Mouse (Mus musculus) lung, embryonic 16.5 days (tissue): ENCODE data around the gene Tor1b. TPM values are rescaled to one million over a fixed set of nuclear protein-coding genes. Genes with fewer than 3 reads are reported as not detected.
"Not testable (repeated sequence)": the region's sequence is repeated elsewhere in the genome, so short reads cannot be mapped to it uniquely, and the experiment has no call there.

Experiments
- ATAC-seq: fragments of 200-750 bp; cut with Nextera tagmentation; 2 replicates; pipeline ENCODE4 v1.8.0; 2017; ENCODE audit warnings: low read depth, mild to moderate bottlenecking, moderate library complexity
- H3K27ac ChIP-seq: fragments of 300-500 bp; sonication (generic); 2 replicates; pipeline ENCODE4 v1.5.1; 2014; ENCODE audit warnings: mild to moderate bottlenecking, control low read depth, low read length
- H3K27me3 ChIP-seq: fragments of 300-500 bp; sonication (generic); 2 replicates; pipeline ENCODE4 v1.6.1; 2014; ENCODE audit warnings: low read depth, low read length, mixed read lengths; ENCODE audit not compliant: control insufficient read depth, insufficient read depth
- H3K36me3 ChIP-seq: fragments of 300-500 bp; sonication (generic); 2 replicates; pipeline ENCODE4 v1.6.1; 2014; ENCODE audit warnings: low read length; ENCODE audit not compliant: control insufficient read depth, insufficient read depth
- H3K4me1 ChIP-seq: fragments of 300-500 bp; sonication (generic); replicated peaks from 2 replicates; pipeline ENCODE4 v1.6.1; 2014; ENCODE audit warnings: low read length, mixed read lengths; ENCODE audit not compliant: control insufficient read depth, insufficient read depth
- H3K4me2 ChIP-seq: fragments of 300-500 bp; sonication (generic); 2 replicates; pipeline ENCODE4 v1.6.1; 2014; ENCODE audit warnings: low read depth, low read length, control low read depth
- H3K4me3 ChIP-seq: fragments of 300-500 bp; sonication (generic); 2 replicates; pipeline ENCODE4 v1.5.1; 2014; ENCODE audit warnings: mild to moderate bottlenecking, low read length, control low read depth
- H3K9ac ChIP-seq: fragments of 300-500 bp; sonication (generic); 2 replicates; pipeline ENCODE4 v1.6.1; 2014; ENCODE audit warnings: low read length, control low read depth
- H3K9me3 ChIP-seq: fragments of 300-500 bp; sonication (generic); 2 replicates; pipeline ENCODE4 v1.6.1; 2016; ENCODE audit warnings: low read length; ENCODE audit not compliant: control insufficient read depth
- WGBS: fragments of 180-500 bp; shearing (Covaris S2); extraction: QIAGEN DNeasy Blood & Tissue Kit; methylation state at CpG from one replicate; pipeline ENCODE4 v1.1.7; 2014; 5-methylcytosine and 5-hydroxymethylcytosine counted together
- polyA plus RNA-seq: library from polyadenylated mRNA; unstranded; fragments of >200 nt; fragmentation: Nextera tagmentation; extraction: Ambion mirVana; gene quantifications from 2 replicates; pipeline ENCODE4 v1.2.1, GENCODE M21; 2015

Tor1b gene
- polyA plus RNA-seq, 1 experiment from 2014 or later, result 38.4 TPM

- Histone ChIP-seq H3K9me3 (no peaks in the 10 kb centered on the region), H3K27ac (no peak overlapping the region), H3K36me3 (no peaks in the 10 kb centered on the region), H3K4me1 (no peaks in the 10 kb centered on the region; the same call in 1 of the 2 replicates), H3K9ac (no peak overlapping the region), H3K4me3 (no peak overlapping the region), H3K27me3 (no peaks in the 10 kb centered on the region), H3K4me2 (no peak overlapping the region)
- no peak for ATAC-seq
- whole genome bisulfite sequencing, result 29% methylated on average over 4 of the region's 4 CpGs
Measured at GRCm38 (mm10) chr2:30938574-30938991, 14.2 kb upstream of the Tor1b start.

- ATAC-seq, result no peak
- no peaks in the 10 kb centered on the region for H3K36me3 ChIP-seq
- H3K4me1 ChIP-seq, result no peaks in the 10 kb centered on the region; the same call in 1 of the 2 replicates
- H3K9me3 ChIP-seq, result no peaks in the 10 kb centered on the region
- no peak overlapping the region for H3K4me2 ChIP-seq
- no peak overlapping the region for H3K27ac ChIP-seq
- no peaks in the 10 kb centered on the region for H3K27me3 ChIP-seq
- 83% methylated on average over 5 of the region's 5 CpGs for WGBS
- H3K4me3 ChIP-seq, result no peak overlapping the region
- no peak overlapping the region for H3K9ac ChIP-seq
Measured at GRCm38 (mm10) chr2:30941586-30941985, 11.2 kb upstream of the Tor1b start.

- not testable (repeated sequence) for ATAC-seq, H3K9me3 ChIP-seq, H3K27ac ChIP-seq, H3K36me3 ChIP-seq, H3K4me3 ChIP-seq, H3K4me1 ChIP-seq, H3K9ac ChIP-seq, H3K27me3 ChIP-seq
- H3K4me2 ChIP-seq, result peak overlapping the region; percentile 65; the same call in 1 of the 2 replicates
- 35% methylated on average over 7 of the region's 7 CpGs for WGBS
Measured at GRCm38 (mm10) chr2:30942116-30942515, 10.6 kb upstream of the Tor1b start.

- WGBS, result 21% methylated on average over 16 of the region's 16 CpGs
- H3K27me3 ChIP-seq, result no peaks in the 10 kb centered on the region; the same call in 1 of the 2 replicates
- H3K4me2 ChIP-seq, result peak overlapping the region; percentile 65
- peak; percentile 81 for ATAC-seq
- peak overlapping the region; percentile 52 for H3K4me3 ChIP-seq
- no peak overlapping the region for H3K27ac ChIP-seq
- no peaks in the 10 kb centered on the region for H3K9me3 ChIP-seq
- no peaks in the 10 kb centered on the region; the same call in 1 of the 2 replicates for H3K4me1 ChIP-seq
- H3K9ac ChIP-seq, result peak overlapping the region; percentile 55; the same call in 1 of the 2 replicates
- no peaks in the 10 kb centered on the region for H3K36me3 ChIP-seq
Measured at GRCm38 (mm10) chr2:30942603-30943011, 10.2 kb upstream of the Tor1b start.

DNA sequence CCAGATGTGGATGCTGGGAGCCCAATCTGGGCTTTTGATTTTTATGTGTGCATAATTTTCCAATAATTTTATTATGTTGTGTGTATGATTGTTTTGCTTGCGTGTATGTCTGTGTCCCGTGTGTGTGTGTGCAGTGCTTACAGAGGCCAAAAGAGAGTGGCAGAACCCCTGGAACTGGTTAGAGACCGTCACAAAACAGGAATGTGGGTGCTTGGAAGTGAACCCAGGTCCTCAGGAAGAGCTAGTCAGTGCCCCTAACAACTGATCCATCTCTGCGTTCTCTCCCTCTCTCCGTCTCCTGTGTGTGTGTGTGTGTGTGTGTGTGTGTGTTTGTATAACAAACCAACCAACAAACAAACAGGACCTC is 319 bp upstream of the Tor1b start:
- H3K36me3 ChIP-seq, result peaks cover 16% of the 10 kb centered on the region
- H3K27me3 ChIP-seq, result no peaks in the 10 kb centered on the region
- no peak for ATAC-seq
- peaks cover 17% of the 10 kb centered on the region for H3K4me1 ChIP-seq
- 18% methylated on average over 5 of the region's 5 CpGs for WGBS
- H3K4me2 ChIP-seq, result peak overlapping the region; percentile 86
- H3K9me3 ChIP-seq, result no peaks in the 10 kb centered on the region
- peak overlapping the region; percentile 92; the same call in 1 of the 2 replicates for H3K9ac ChIP-seq
- H3K27ac ChIP-seq, result peak overlapping the region; percentile 15; the same call in 1 of the 2 replicates
- H3K4me3 ChIP-seq, result peak overlapping the region; percentile 87

DNA sequence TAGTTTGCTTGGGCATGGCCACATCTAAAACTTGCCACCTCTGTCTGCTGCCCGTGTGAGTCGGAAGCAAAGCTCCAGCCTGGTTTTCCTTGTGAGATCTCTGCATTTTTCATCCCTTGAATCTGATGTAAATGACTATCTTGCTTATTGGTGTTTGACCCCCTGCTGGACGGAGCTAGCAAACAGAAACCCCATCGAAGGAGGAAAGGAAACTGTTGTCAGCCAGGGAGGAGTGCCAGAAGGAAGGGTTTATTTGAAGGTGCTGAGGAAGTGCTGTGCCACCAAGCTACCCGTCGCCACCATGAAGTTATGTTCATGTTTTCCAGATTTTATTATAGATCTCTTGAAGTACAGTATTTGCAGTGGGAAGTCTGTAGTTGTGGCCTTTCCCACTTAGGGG is 2.0 kb downstream of the Tor1b start:
- 52% methylated on average over 6 of the region's 6 CpGs for WGBS
- H3K36me3 ChIP-seq, result peaks cover 38% of the 10 kb centered on the region
- no peak overlapping the region for H3K4me3 ChIP-seq
- H3K27ac ChIP-seq, result no peak overlapping the region
- no peak for ATAC-seq
- no peaks in the 10 kb centered on the region for H3K27me3 ChIP-seq
- no peaks in the 10 kb centered on the region for H3K9me3 ChIP-seq
- H3K4me2 ChIP-seq, result peak overlapping the region; percentile 86; the same call in 1 of the 2 replicates
- 0 out of 2 replicates have a peak overlapping the region, but pooled peaks have one; percentile 1 for H3K9ac ChIP-seq
- peaks cover 17% of the 10 kb centered on the region for H3K4me1 ChIP-seq

DNA sequence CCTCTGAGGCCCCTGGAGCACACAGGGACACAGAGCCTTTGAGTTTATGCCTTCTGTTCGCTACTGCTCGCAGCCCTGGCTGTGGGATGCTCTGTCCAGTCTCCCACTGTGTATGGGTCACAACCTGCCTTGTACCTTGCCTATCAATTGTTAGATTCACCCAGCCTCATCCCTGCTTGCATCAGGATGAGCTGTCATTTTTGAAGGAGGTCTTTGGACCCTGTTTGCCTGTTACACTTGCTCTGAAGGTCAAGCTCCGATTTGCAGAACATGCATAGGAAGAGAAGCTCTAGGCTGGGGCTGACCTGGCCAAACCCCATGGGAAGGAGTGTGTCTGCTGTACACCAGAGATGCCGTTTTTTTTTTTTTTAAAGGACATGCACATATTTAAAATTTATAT is 4.8 kb downstream of the Tor1b start:
- Histone ChIP-seq H3K4me2 (no peak overlapping the region), H3K9ac (no peak overlapping the region), H3K9me3 (no peaks in the 10 kb centered on the region), H3K36me3 (peaks cover 53% of the 10 kb centered on the region), H3K4me3 (no peak overlapping the region), H3K4me1 (peaks cover 17% of the 10 kb centered on the region), H3K27ac (no peak overlapping the region), H3K27me3 (no peaks in the 10 kb centered on the region)
- no peak for ATAC-seq
- 83% methylated on average over 4 of the region's 4 CpGs for WGBS

DNA sequence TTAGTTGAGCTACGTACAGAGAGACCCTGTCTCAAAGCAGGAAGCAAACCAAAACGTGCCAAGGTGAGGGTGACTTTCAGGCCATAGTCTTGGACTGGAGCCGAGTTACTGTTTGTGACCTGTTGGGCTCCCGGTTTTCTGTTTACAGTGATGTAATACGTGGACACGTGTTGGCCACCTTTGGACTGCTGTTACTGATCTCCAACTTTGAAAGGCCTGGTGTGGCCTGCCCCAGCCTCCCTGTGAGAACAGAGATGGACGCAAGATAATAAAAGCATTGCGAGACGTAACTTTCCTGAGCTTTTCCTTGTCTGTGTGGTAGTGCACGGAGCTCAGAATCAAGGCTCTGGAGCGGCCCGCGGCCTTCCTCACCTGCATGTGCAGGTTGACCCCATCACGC is 6.0 kb downstream of the Tor1b start:
- no peaks in the 10 kb centered on the region for H3K27me3 ChIP-seq
- ATAC-seq, result no peak
- no peak overlapping the region for H3K9ac ChIP-seq
- 87% methylated on average over 14 of the region's 14 CpGs for WGBS
- H3K36me3 ChIP-seq, result peaks cover 63% of the 10 kb centered on the region
- H3K4me2 ChIP-seq, result no peak overlapping the region
- no peak overlapping the region for H3K27ac ChIP-seq
- no peaks in the 10 kb centered on the region for H3K9me3 ChIP-seq
- H3K4me1 ChIP-seq, result peaks cover 14% of the 10 kb centered on the region
- no peak overlapping the region for H3K4me3 ChIP-seq

DNA sequence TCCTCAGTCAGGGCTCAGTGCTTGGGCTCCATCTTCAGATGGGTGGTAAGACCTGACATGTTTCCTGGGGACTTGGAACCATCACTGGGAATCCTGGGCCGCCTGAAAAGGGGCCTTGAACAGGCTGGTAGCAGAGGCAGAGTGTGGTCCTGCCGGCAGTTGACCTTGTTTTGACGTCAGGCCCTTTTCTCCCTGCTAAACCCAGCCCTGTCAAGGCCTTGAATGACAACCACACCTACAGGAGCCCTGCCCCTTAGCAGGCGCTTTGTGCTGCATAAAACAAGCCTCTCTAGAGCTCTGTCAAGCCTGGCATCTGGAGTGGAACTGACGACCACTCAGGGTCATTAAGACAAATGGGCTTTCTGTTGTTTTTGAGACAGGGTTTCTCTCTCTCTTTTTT is 7.1 kb downstream of the Tor1b start:
- peaks cover 72% of the 10 kb centered on the region for H3K36me3 ChIP-seq
- ATAC-seq, result no peak

More for the DNA sequence above, 7.1 kb downstream of the Tor1b start:
- no peaks in the 10 kb centered on the region for H3K9me3 ChIP-seq
- no peak overlapping the region for H3K4me3 ChIP-seq
- peaks cover 2% of the 10 kb centered on the region for H3K4me1 ChIP-seq
- H3K27ac ChIP-seq, result no peak overlapping the region
- no peak overlapping the region for H3K4me2 ChIP-seq
- H3K27me3 ChIP-seq, result no peaks in the 10 kb centered on the region
- no peak overlapping the region for H3K9ac ChIP-seq
- whole genome bisulfite sequencing, result 37% methylated on average over 5 of the region's 5 CpGs
